Mouse (Mus musculus) testis, postnatal 10 days (tissue): Measurements from ENCODE around the gene Mmd2.

Source experiments
- DNase-seq: peaks from one replicate; pipeline ENCODE4 v3.0.0; 2021; ENCODE audit warnings: low spot score

Mmd2 gene

GRCm38 (mm10) chr5:142546344-142546743 lies 62.3 kb downstream of the Mmd2 start:
- DNase-seq: no peak

GRCm38 (mm10) chr5:142545014-142545795 lies 63.4 kb downstream of the Mmd2 start:
- DNase-seq: no peak

- no peak for DNase-seq
Measured at GRCm38 (mm10) chr5:142537286-142537685, 71.3 kb downstream of the Mmd2 start.

GRCm38 (mm10) chr5:142535388-142535787 lies 73.2 kb downstream of the Mmd2 start:
- no peak for DNase-seq

- no peak for DNase-seq
Measured at GRCm38 (mm10) chr5:142529915-142530314, 78.7 kb downstream of the Mmd2 start, which contains the start of gene Papolb. TSS of gene Papolb (minus strand) at chr5:142530076.

GRCm38 (mm10) chr5:142524711-142525464 lies 83.7 kb downstream of the Mmd2 start:
- DNase-seq: no peak

- no peak for DNase-seq
Measured at GRCm38 (mm10) chr5:142521195-142521866, 87.3 kb downstream of the Mmd2 start.

GRCm38 (mm10) chr5:142520360-142520759 lies 88.2 kb downstream of the Mmd2 start:
- DNase-seq: no peak

GRCm38 (mm10) chr5:142518973-142519372 lies 89.6 kb downstream of the Mmd2 start:
- no peak for DNase-seq
